Mouse (Mus musculus) urinary bladder, postnatal 14 days (tissue): ENCODE measurements around the gene Prpsap1.
"Not testable (repeated sequence)": the region's sequence is repeated elsewhere in the genome, so short reads cannot be mapped to it uniquely, and the experiment has no call there.

Experiments
- DNase-seq: peaks from one replicate; pipeline ENCODE4 v3.0.0; 2021; ENCODE audit warnings: low spot score

Prpsap1 gene

DNA sequence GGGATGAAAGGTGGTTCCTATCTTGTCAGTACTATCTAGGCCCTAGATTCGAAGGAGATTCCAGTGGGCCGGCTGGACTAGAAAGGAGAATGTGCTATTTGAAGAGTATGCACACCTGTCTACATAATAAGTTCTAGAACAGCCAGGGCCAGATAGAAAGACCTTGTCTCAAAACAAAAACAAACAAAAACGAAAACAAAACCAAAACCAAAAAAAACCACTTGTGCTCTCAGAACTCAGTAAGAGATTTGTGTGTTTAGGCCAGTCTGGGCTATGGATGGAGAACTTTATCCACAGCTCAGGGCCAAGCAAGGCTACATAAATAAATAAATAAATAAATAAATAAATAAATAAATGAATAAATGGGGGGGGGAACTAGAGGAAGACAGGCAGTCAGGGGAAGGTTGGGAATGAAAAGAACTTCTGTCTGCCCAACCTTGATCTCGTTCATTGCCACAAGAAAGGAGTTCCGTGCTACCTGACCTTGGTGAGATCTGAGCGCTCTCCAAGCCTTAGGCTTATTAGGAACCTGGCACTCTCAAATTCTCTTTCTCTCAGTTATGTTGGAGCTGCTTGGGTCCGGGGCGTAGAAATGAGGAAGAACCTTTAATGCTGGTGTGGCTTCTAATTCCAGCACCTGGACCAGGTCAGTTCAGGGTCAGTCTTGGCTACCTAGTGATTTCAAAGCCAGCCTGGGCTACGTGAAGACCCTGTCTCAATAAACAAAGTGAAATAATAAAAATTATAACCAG, 64.0 kb downstream of the Prpsap1 start:
- DNase-seq: no peak

DNA sequence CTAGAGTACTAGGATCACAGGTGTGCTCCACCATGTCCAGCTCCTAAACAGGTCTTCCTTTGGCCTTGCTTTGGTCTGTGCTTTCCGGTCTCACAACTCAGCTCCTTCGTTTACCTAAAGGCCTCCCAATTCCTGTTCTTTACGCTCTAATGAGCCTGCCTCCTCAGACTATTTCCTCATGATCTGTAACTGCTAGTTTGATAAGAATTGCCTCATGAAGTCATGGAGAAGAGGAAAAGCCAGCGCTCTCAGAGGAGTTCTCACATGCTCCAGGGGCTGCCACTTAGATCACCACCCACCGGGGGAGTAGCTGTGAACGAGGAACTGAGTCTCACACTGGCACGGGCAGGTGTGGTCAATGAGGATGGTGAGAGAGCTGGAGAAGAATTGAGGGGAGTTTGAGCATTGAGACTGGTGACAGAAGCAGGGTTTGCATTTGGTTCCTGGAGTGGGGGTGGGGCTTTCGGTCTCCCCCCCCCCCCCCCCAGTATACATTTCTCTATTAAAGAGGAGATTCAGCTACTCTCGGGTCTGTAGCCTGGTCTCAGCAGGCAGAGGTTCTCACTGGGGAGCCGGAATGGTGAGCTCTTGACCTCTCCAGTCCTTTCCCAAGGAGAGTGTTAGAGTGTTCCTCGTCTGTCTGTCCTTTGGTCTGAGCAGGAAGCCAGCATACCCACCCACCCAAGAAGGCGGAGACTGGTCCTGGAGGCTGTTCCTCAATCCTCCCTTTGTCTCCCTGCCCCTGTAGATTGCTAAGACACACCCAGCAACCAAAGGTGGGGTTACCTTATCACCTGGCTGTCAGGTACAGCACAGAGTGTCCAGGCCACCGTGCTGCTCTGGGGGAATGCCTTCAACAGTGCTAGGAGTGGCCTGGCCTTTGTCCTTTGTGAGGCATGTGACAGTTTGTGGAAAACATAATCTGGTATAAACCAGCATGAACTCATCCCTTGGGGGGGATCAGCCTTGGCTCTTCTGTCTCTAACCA, 64.8 kb downstream of the Prpsap1 start:
- no peak for DNase-seq

GRCm38 (mm10) chr11:116426852-116427575, 67.0 kb downstream of the Prpsap1 start:
- DNase-seq: no peak

GRCm38 (mm10) chr11:116426328-116426727, 67.7 kb downstream of the Prpsap1 start:
- DNase-seq: not testable (repeated sequence)

DNA sequence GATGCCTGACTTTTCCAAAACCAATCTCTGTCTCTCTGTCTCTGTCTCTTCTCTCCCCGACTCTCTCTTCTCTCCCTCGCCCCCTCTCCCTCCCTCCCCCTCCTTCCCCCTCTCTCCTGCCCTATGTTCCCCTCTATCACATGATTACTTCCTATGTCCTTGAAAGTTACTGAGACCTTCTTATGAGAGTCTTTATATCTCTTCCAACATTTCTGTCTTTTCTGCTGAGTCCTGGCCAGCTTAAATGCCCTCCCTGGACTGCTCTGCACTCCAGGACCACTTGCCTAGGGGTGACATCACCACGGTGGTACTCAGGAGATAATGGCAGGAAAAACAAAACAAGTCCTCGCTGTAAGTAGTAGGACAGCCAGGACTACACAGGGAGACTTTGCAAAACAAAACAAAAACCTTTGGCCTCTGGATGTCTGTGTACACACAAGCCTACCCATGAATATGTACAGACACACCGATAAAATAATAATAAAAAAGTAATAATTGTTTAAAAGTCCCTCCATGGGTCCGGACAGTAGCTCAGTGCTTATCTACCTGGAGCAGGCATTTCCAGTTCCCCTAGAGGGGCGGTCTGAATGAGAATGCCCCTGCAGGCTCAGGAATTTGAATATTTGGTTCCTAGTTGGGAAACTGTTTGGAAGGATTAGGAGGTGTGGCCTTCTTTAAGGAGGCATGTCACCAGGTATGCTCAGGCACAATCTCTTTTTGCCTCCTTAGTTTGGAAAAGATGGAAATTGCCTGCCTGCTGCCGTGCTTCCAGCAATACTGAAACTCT, 69.2 kb downstream of the Prpsap1 start:
- DNase-seq: no peak

GRCm38 (mm10) chr11:116423782-116424620, 70.0 kb downstream of the Prpsap1 start:
- DNase-seq: no peak

GRCm38 (mm10) chr11:116423214-116423613, 70.8 kb downstream of the Prpsap1 start:
- no peak for DNase-seq

DNA sequence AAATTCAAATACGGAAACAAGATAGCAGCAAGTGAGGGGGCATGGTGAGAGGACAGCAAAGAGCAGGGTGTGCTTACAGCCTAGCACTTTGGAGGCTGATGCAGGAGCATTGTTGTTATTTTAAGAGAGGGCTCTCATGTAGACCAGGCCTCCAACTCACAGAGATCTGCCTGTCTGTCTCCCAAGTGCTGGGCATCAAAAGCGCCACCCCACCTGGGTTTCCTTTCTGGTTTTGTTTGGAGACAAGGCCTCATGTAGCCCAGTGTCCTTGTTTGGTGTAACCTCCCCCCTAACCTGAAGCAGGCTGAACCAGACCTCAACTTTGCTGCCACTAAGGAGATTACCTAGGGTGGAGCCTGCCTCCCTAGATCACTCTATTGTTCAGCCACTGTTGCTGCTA, 71.4 kb downstream of the Prpsap1 start:
- DNase-seq: no peak

DNA sequence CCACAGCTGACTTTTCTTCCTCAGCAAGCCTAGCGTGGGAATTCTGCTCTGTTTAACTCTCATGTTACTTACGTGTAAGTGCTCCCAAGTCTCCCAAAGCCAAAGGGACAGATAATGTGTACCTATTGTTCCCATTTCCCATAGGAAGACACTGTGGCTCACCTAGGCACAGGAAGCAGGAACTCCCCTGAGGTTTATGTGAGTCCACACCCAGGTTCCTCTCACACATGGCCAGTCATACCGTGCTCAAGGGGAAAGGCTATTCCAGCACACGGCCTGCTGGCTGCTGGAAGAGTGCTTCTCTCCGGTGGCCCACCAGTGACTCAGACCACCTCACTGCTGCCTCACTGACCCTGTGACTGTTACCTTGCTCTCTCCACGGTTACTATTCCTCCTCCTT, 72.9 kb downstream of the Prpsap1 start:
- no peak for DNase-seq
